Comparison of ENCODE assay signal across 11 mouse cellular contexts in genomic region chr15:96655514-96655913, GRCm38 (mm10). TPM values are rescaled to one million over a fixed set of nuclear protein-coding genes. Genes with fewer than 3 reads are reported as not detected.
DNase-seq lines count a peak whose midpoint lies in the region; ATAC-seq and TF ChIP-seq lines count a peak whose summit lies in the region.
"Had no signal": no experiment of that assay in that cellular context is flagged by ENCODE, and none has a peak within 500 bp of the region (broad histone marks: within the 10 kb centered on the region; RNA-seq: fewer than 3 reads in every experiment).

No protein-coding gene starts in this region.

- H3K36me3 ChIP-seq in intestine, postnatal 0 days (ENCODE audit: control insufficient read depth, insufficient read depth), result no peaks in the 10 kb centered on the region
- no peaks in the 10 kb centered on the region for H3K36me3 ChIP-seq in intestine, embryonic 15.5 days
- no peaks in the 10 kb centered on the region for H3K36me3 ChIP-seq in forebrain, embryonic 10.5 days (replicated peaks)
- no peaks in the 10 kb centered on the region for H3K36me3 ChIP-seq in hindbrain, embryonic 16.5 days (ENCODE audit: control insufficient read depth, insufficient read depth, low read length)
- H3K36me3 ChIP-seq: hindbrain, embryonic 12.5 days; midbrain, embryonic 12.5 days had no signal

- no peak for ATAC-seq in intestine, postnatal 0 days
- ATAC-seq in intestine, embryonic 15.5 days, result no peak
- no peak for ATAC-seq in hindbrain, embryonic 16.5 days

- H3K4me3 ChIP-seq in intestine, postnatal 0 days (ENCODE audit: low read depth, low read length), result no peak overlapping the region
- H3K4me3 ChIP-seq in intestine, embryonic 15.5 days (replicated peaks), result no peak overlapping the region
- peak overlapping the region; percentile 53 for H3K4me3 ChIP-seq in bone marrow, adult 2 months (replicated peaks; ENCODE audit: control insufficient read depth, low read depth, low read length)
- H3K4me3 ChIP-seq in forebrain, embryonic 10.5 days, result no peak overlapping the region
- H3K4me3 ChIP-seq in hindbrain, embryonic 16.5 days (ENCODE audit: low read length), result no peak overlapping the region
- H3K4me3 ChIP-seq: hindbrain, embryonic 12.5 days; midbrain, embryonic 12.5 days had no signal

- H3K4me1 ChIP-seq in intestine, postnatal 0 days (replicated peaks; ENCODE audit: control insufficient read depth, insufficient read depth, low read length), result peaks cover 9% of the 10 kb centered on the region; the same call in 1 of the 2 replicates
- H3K4me1 ChIP-seq in intestine, embryonic 15.5 days (replicated peaks), result peaks cover 5% of the 10 kb centered on the region; the same call in 1 of the 2 replicates
- H3K4me1 ChIP-seq in bone marrow, adult 2 months (ENCODE audit: control insufficient read depth, insufficient read depth, low read length), result peaks cover 5% of the 10 kb centered on the region; the same call in 1 of the 2 replicates
- peaks cover 14% of the 10 kb centered on the region for H3K4me1 ChIP-seq in forebrain, embryonic 10.5 days
- no peaks in the 10 kb centered on the region for H3K4me1 ChIP-seq in hindbrain, embryonic 16.5 days (ENCODE audit: control insufficient read depth, insufficient read depth, low read depth, low read length)
- H3K4me1 ChIP-seq: hindbrain, embryonic 12.5 days had no signal

- no peak overlapping the region for H3K4me2 ChIP-seq in intestine, postnatal 0 days (replicated peaks; ENCODE audit: low read depth)
- no peak overlapping the region for H3K4me2 ChIP-seq in intestine, embryonic 15.5 days (replicated peaks)
- no peak overlapping the region for H3K4me2 ChIP-seq in hindbrain, embryonic 16.5 days (ENCODE audit: low read length)
- H3K4me2 ChIP-seq: hindbrain, embryonic 12.5 days; midbrain, embryonic 12.5 days had no signal

- WGBS in intestine, postnatal 0 days, result 68% methylated on average over 14 of the region's 14 CpGs
- WGBS in intestine, embryonic 15.5 days, result 77% methylated on average over 14 of the region's 14 CpGs
- 5% methylated on average over 14 of the region's 14 CpGs for WGBS in bone marrow, adult 2 months
- 96% methylated on average over 14 of the region's 14 CpGs for whole genome bisulfite sequencing in forebrain, embryonic 10.5 days
- 94% methylated on average over 14 of the region's 14 CpGs for WGBS in hindbrain, embryonic 16.5 days

- H3K9ac ChIP-seq in intestine, postnatal 0 days (ENCODE audit: low read depth, low read length), result no peak overlapping the region
- no peak overlapping the region for H3K9ac ChIP-seq in intestine, embryonic 15.5 days
- no peak overlapping the region for H3K9ac ChIP-seq in hindbrain, embryonic 16.5 days (ENCODE audit: low read depth, low read length)
- H3K9ac ChIP-seq: hindbrain, embryonic 12.5 days; midbrain, embryonic 12.5 days had no signal

- H3K9me3 ChIP-seq in intestine, postnatal 0 days (ENCODE audit: control insufficient read depth), result no peaks in the 10 kb centered on the region
- H3K9me3 ChIP-seq in intestine, embryonic 15.5 days, result no peaks in the 10 kb centered on the region
- H3K9me3 ChIP-seq in forebrain, embryonic 10.5 days, result no peaks in the 10 kb centered on the region
- no peaks in the 10 kb centered on the region for H3K9me3 ChIP-seq in hindbrain, embryonic 16.5 days (ENCODE audit: control insufficient read depth, low read length)
- H3K9me3 ChIP-seq: hindbrain, embryonic 12.5 days; midbrain, embryonic 12.5 days had no signal

- peak; percentile 34 for DNase-seq in lung, postnatal 36 days
- DNase-seq in thymus, postnatal 10 days (ENCODE audit: low spot score in 2 of 2), result peak; percentile 26 to 39
- DNase-seq in forebrain, embryonic 10.5 days (ENCODE audit: extremely low spot score, low spot score), result no peak
- DNase-seq: cerebellum, postnatal 25 days; kidney, postnatal 25 days had no signal

- no peaks in the 10 kb centered on the region for H3K27me3 ChIP-seq in intestine, postnatal 0 days (replicated peaks; ENCODE audit: control insufficient read depth, insufficient read depth, low read length)
- H3K27me3 ChIP-seq in intestine, embryonic 15.5 days (replicated peaks), result no peaks in the 10 kb centered on the region
- no peaks in the 10 kb centered on the region for H3K27me3 ChIP-seq in forebrain, embryonic 10.5 days (ENCODE audit: poor library complexity, severe bottlenecking)
- H3K27me3 ChIP-seq in hindbrain, embryonic 16.5 days (replicated peaks; ENCODE audit: control insufficient read depth, insufficient read depth, low read length), result no peaks in the 10 kb centered on the region
- H3K27me3 ChIP-seq: hindbrain, embryonic 12.5 days had no signal

- TF ChIP-seq CTCF in intestine, postnatal 0 days (IDR thresholded peaks at IDR 0.05; ENCODE audit: low read depth), result no peak
- TF ChIP-seq CTCF in bone marrow, adult 2 months (IDR thresholded peaks at IDR 0.05; ENCODE audit: control insufficient read depth, insufficient read depth, low read length), result no peak

- H3K27ac ChIP-seq in intestine, postnatal 0 days (ENCODE audit: low read depth, low read length), result peak overlapping the region; percentile 41; the same call in 1 of the 2 replicates
- no peak overlapping the region for H3K27ac ChIP-seq in intestine, embryonic 15.5 days
- H3K27ac ChIP-seq in bone marrow, adult 2 months (ENCODE audit: control insufficient read depth, insufficient read depth, low read depth, low read length, poor library complexity), result peak overlapping the region; percentile 83
- H3K27ac ChIP-seq in forebrain, embryonic 10.5 days, result no peak overlapping the region
- H3K27ac ChIP-seq in hindbrain, embryonic 16.5 days (ENCODE audit: low read depth, low read length), result no peak overlapping the region
- H3K27ac ChIP-seq: hindbrain, embryonic 12.5 days; midbrain, embryonic 12.5 days had no signal

- no peak for TF ChIP-seq POLR2A in bone marrow, adult 2 months (IDR thresholded peaks at IDR 0.05; ENCODE audit: borderline replicate concordance, control insufficient read depth, low read depth, low read length)

RNA-seq across cellular contexts. Expression of gene Slc38a1, which starts 12.8 kb away (rescaled TPM):
- polyA plus RNA-seq in intestine, postnatal 0 days (2015; fragmentation: Nextera tagmentation; extraction: Ambion mirVana), result 78.6 and 79.8 TPM in 2 replicates
- polyA plus RNA-seq in intestine, embryonic 15.5 days (2015; fragmentation: Nextera tagmentation; extraction: Ambion mirVana), result 113 and 119 TPM in 2 replicates
- 9.3 and 17.0 TPM in 2 replicates for polyA plus RNA-seq in bone marrow, adult 2 months (2011; ENCODE audit: insufficient read depth, insufficient read length, low replicate concordance, missing spikeins)
- 127 and 138 TPM in 2 replicates for polyA plus RNA-seq in forebrain, embryonic 10.5 days (2016; fragmentation: Nextera tagmentation; extraction: Ambion mirVana)
- 127 and 139 TPM in 2 replicates for polyA plus RNA-seq in hindbrain, embryonic 16.5 days (2015; fragmentation: Nextera tagmentation; extraction: Ambion mirVana)

RNA-seq across cellular contexts. Expression of gene Slc38a2, which starts 44.0 kb away (rescaled TPM):
- polyA plus RNA-seq in intestine, postnatal 0 days (2015; fragmentation: Nextera tagmentation; extraction: Ambion mirVana), result 27.9 and 28.5 TPM in 2 replicates
- 83.8 and 95.3 TPM in 2 replicates for polyA plus RNA-seq in intestine, embryonic 15.5 days (2015; fragmentation: Nextera tagmentation; extraction: Ambion mirVana)
- polyA plus RNA-seq in bone marrow, adult 2 months (2011; ENCODE audit: insufficient read depth, insufficient read length, low replicate concordance, missing spikeins), result 22.5 and 51.3 TPM in 2 replicates
- 151 and 159 TPM in 2 replicates for polyA plus RNA-seq in forebrain, embryonic 10.5 days (2016; fragmentation: Nextera tagmentation; extraction: Ambion mirVana)
- polyA plus RNA-seq in hindbrain, embryonic 16.5 days (2015; fragmentation: Nextera tagmentation; extraction: Ambion mirVana), result 87.4 and 111 TPM in 2 replicates

Comparison
In these comparisons a context has a peak if more than half of its experiments do, and no peak if none do; other contexts are left out.
1. H3K27ac ChIP-seq: peak in intestine, postnatal 0 days (single experiment) and bone marrow, adult 2 months (single experiment); none in intestine, embryonic 15.5 days (single experiment), forebrain, embryonic 10.5 days (single experiment) and hindbrain, embryonic 16.5 days (single experiment).